Mouse (Mus musculus): ENCODE data around the gene Tshz2.

- TF ChIP-seq CTCF (IDR thresholded peaks at IDR 0.05; ENCODE audit: control insufficient read depth, insufficient read depth, insufficient replicate concordance, low read depth, low read length) (no peak), POLR2A (IDR thresholded peaks at IDR 0.05; ENCODE audit: control insufficient read depth, low read depth, low read length) (no peak)
These were observed 310.9 kb downstream of the Tshz2 start for GRCm38 (mm10) chr2:169943727-169944126.
